Mouse (Mus musculus) olfactory bulb, adult 2 months (tissue): ENCODE data around the gene Gm47791.

Source experiments
- CTCF ChIP-seq: fragments of 200-500 bp; IDR thresholded peaks from 2 replicates; pipeline ENCODE4 v1.5.1; 2012; ENCODE audit warnings: low read depth, mild to moderate bottlenecking, low read length, moderate library complexity; ENCODE audit not compliant: insufficient read depth
- POLR2A ChIP-seq: fragments of 200-500 bp; IDR thresholded peaks from 2 replicates; pipeline ENCODE4 v1.6.1; 2012; ENCODE audit warnings: mild to moderate bottlenecking, low read depth, low read length, moderate library complexity; ENCODE audit not compliant: insufficient read depth

DNA sequence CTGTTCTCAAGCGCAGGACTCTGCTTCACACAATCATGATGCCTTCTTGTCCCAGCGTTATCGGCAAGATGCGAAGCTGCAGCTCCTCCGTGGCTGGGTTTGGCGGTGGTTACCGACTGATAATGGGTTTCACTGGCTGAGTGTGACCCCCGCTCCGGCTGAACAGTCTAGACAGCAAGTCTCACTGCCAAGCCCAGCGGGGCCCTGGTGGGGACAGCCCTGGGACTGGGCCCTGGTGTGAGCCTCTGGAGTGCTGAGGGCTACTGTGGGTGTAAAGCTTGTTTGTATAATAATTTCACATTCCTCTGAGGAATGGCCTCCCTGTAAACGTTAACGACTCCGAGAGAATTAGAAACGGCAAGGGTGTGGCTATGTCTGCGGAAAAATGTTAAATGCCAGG, 49.1 kb upstream of the Gm47791 start:
- no peak for TF ChIP-seq POLR2A
- TF ChIP-seq CTCF = no peak
